Mouse (Mus musculus): Measurements from ENCODE around the gene Osbpl8.

DNA sequence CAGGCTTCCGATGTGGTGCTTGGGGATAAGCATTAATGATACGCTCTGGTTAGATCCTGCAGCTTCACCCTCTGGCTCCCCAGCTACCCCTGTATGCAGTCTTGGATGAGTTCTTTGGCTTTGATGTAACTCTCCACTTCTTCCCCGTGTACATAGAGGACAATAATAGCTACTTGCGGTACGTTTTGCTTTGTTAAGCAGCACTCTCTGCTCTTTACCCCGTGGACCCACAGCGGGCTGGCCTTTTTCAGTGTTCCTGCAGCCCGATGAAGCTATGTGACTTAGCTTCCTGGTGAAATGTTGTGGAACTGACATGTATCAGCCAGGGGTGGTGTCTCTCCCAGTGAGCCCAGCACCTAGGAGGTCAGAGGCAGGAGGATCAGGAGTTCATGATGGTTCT lies 30.6 kb upstream of the Osbpl8 start:
- TF ChIP-seq POLR2AphosphoS5 (IDR thresholded peaks at IDR 0.05; ENCODE audit: insufficient replicate concordance, low read depth, low read length) = no peak
- no peak for TF ChIP-seq CTCF (IDR thresholded peaks at IDR 0.05; ENCODE audit: low read depth, low read length)
- no peak for TF ChIP-seq TAL1 (conservative IDR thresholded peaks at IDR 0.05; ENCODE audit: low read depth, low read length)

Measured in G1E (cell line).